Mouse (Mus musculus) CH12.LX (cell line): Measurements from ENCODE around the gene Atp6v1g3.

Source experiments
- BHLHE40 ChIP-seq: IDR thresholded peaks from 2 replicates; pipeline ENCODE4 v1.6.1; 2011; ENCODE audit warnings: mild to moderate bottlenecking, low read depth, low read length, improper control_type of control experiment
- CTCF ChIP-seq, 2 experiments: IDR thresholded peaks in 1 of 2; conservative IDR thresholded peaks in 1 of 2; 2 replicates each; pipeline ENCODE4 v1.5.1; 2011 to 2012; ENCODE audit warnings: low read depth in 2 of 2, low read length in 2 of 2, improper control_type of control experiment in 1 of 2, inconsistent platforms in 1 of 2, mild to moderate bottlenecking in 1 of 2, moderate library complexity in 1 of 2
- EP300 ChIP-seq: IDR thresholded peaks from 2 replicates; pipeline ENCODE4 v1.6.1; 2011; ENCODE audit warnings: low read length, improper control_type of control experiment
- KAT2A ChIP-seq: IDR thresholded peaks from 2 replicates; pipeline ENCODE4 v1.6.1; 2012; ENCODE audit warnings: low read length, improper control_type of control experiment, inconsistent platforms; ENCODE audit not compliant: insufficient replicate concordance
- NRF1 ChIP-seq: IDR thresholded peaks from 2 replicates; pipeline ENCODE4 v1.6.1; 2014; ENCODE audit warnings: low read depth, mild to moderate bottlenecking, inconsistent platforms, low read length, improper control_type of control experiment, moderate library complexity
- POLR2A ChIP-seq: IDR thresholded peaks from 2 replicates; pipeline ENCODE4 v1.6.1; 2011; ENCODE audit warnings: low read depth, mild to moderate bottlenecking, improper control_type of control experiment, low read length
- POLR2AphosphoS2 ChIP-seq: IDR thresholded peaks from 2 replicates; pipeline ENCODE4 v1.6.1; 2011; ENCODE audit warnings: low read depth, low read length, improper control_type of control experiment
- SIN3A ChIP-seq: IDR thresholded peaks from 2 replicates; pipeline ENCODE4 v1.6.1; 2012; ENCODE audit warnings: low read length, improper control_type of control experiment, inconsistent platforms
- TCF12 ChIP-seq: IDR thresholded peaks from 2 replicates; pipeline ENCODE4 v1.6.1; 2014; ENCODE audit warnings: low read depth, mild to moderate bottlenecking, inconsistent platforms, low read length, improper control_type of control experiment
- USF1 ChIP-seq: IDR thresholded peaks from 2 replicates; pipeline ENCODE4 v1.6.1; 2014; ENCODE audit warnings: low read depth, mild to moderate bottlenecking, inconsistent platforms, low read length, improper control_type of control experiment
- ZKSCAN1 ChIP-seq: IDR thresholded peaks from 2 replicates; pipeline ENCODE4 v1.6.1; 2012; ENCODE audit warnings: low read depth, inconsistent platforms, low read length, improper control_type of control experiment, borderline replicate concordance
- ZNF384 ChIP-seq: IDR thresholded peaks from 2 replicates; pipeline ENCODE4 v1.6.1; 2012; ENCODE audit warnings: low read depth, low read length, improper control_type of control experiment, inconsistent platforms

DNA sequence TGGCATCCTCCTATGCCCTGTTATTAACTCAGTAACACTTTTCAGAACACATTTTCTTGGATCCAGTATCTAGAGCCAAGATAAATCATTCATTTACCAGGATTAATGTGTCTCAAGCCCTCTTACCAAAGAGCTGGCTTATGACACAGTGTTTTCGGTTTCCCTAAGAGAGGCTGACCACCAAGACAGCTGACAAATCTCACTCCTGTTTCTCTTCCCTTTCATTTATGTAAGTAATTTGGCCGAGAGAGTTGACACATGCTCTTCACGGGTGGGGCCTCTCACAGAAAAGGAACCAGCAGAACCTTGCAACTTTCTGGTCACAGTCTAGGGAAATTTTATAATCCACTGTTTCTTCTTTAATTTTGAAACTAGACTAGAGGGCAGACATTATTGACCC, 49.1 kb downstream of the Atp6v1g3 start:
- TF ChIP-seq POLR2A (no peak), CTCF (conservative IDR thresholded peaks at IDR 0.05 in 1 of 2, IDR thresholded peaks at IDR 0.05 in 1 of 2; ENCODE audit: low read depth in 2 of 2, low read length in 2 of 2) (no peak), ZNF384 (no peak), TCF12 (no peak), POLR2AphosphoS2 (no peak), SIN3A (0 out of 2 replicates have a peak, but pooled peaks have one; percentile 35), NRF1 (no peak), BHLHE40 (peak; percentile 85), KAT2A (no peak), ZKSCAN1 (no peak), USF1 (no peak), EP300 (0 out of 2 replicates have a peak, but pooled peaks have one; percentile 20)
